Mouse (Mus musculus): ENCODE data around the gene Zfp867. TPM values are rescaled to one million over a fixed set of nuclear protein-coding genes. Genes with fewer than 3 reads are reported as not detected.

Zfp867 gene
- total RNA-seq, 2 experiments from 2014 or later, result 3.4 to 4.2 TPM

Other genes starting within 250 kb of the Zfp867 start
- 100 to 1,000 TPM; 489 to 533 TPM for gene Arf1, start 244.2 kb downstream of the Zfp867 start, total RNA-seq (2021)
- gene Wnt3a, start 181.7 kb downstream of the Zfp867 start, total RNA-seq (2021), result not detected
- 1 to 10 TPM; 3.1 to 3.6 TPM for gene Wnt9a, start 165.5 kb downstream of the Zfp867 start, total RNA-seq (2021)
- gene Prss38, start 96.8 kb downstream of the Zfp867 start, total RNA-seq (2021), result not detected
- 10 to 100 TPM; 25.2 to 25.9 TPM for gene Jmjd4, start 22.4 kb downstream of the Zfp867 start, total RNA-seq (2021)
- 100 to 1,000 TPM; 342 to 359 TPM for gene Snap47, start 21.3 kb downstream of the Zfp867 start, total RNA-seq (2021)
- 1 to 10 TPM; 6.6 to 7.5 TPM for gene Zkscan17, start 54.3 kb upstream of the Zfp867 start, total RNA-seq (2021)
- gene Nlrp3, start 69.1 kb upstream of the Zfp867 start, total RNA-seq (2021), result 1 to 10 TPM in 1 of 2 experiments, under 1 TPM in 1; 0.60 to 1.0 TPM
- not detected for gene Olfr222, start 103.8 kb upstream of the Zfp867 start, total RNA-seq (2021)
- gene Olfr223, start 120.8 kb upstream of the Zfp867 start, total RNA-seq (2021), result not detected
- 100 to 1,000 TPM; 276 to 286 TPM for gene Mprip, start 188.8 kb upstream of the Zfp867 start, total RNA-seq (2021)

Data from layer of hippocampus, postnatal 36 days (tissue).